Mouse (Mus musculus): ENCODE data around the gene Chrm4. TPM values are rescaled to one million over a fixed set of nuclear protein-coding genes. Genes with fewer than 3 reads are reported as not detected.

The Chrm4 gene
- total RNA-seq, 2 experiments from 2014 or later = 22.1 to 26.0 TPM

DNA sequence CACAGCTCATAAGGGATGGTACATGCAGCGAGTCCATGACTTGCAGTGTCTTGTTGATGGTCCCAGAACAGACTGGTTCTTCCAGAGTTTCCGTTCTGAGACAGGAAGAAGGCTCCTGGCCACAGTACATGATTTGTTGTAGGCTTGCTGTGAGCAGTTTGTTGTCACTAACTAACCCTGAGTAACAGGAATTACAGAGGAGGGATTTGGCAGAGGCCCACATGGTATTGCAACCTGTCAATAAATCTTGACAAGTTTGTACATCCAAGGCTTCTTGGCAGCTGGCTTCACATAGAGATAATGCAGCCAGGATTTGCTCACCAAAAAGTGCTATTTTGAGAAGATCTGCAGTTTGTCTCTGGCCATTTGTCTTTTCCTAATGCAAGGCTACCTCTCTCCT, 20.9 kb upstream of the Chrm4 start:
- TF ChIP-seq CTCF (conservative IDR thresholded peaks at IDR 0.05) = no peak
- Histone ChIP-seq H3K27ac (peak overlapping the region; percentile 53; the same call in 1 of the 2 replicates), H3K4me3 (no peak overlapping the region)
- DNase-seq (ENCODE audit: low spot score in 2 of 2) = no peak

DNA sequence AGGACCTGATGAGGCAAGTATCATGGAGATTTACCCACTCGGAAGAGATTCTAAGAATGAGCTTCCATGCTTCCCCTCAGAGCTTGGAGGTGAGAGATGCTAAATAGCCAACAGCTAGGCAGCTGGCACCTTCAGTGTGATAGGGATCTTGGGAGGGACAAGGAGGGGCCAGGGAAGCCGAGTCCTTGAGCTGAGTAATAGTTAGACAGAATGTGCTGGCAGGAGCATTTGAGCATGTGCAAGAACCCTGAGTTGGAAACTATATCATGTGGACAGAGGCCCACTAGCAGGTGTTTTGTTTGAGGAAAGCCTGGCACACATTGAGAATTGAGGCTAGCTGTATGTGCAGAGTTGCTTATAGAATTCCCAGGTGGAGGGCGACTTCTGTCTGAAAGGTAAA, 14.4 kb upstream of the Chrm4 start:
- DNase-seq (ENCODE audit: low spot score in 2 of 2) = no peak
- Histone ChIP-seq H3K27ac (no peak overlapping the region), H3K4me3 (no peak overlapping the region)
- TF ChIP-seq CTCF (conservative IDR thresholded peaks at IDR 0.05) = no peak

DNA sequence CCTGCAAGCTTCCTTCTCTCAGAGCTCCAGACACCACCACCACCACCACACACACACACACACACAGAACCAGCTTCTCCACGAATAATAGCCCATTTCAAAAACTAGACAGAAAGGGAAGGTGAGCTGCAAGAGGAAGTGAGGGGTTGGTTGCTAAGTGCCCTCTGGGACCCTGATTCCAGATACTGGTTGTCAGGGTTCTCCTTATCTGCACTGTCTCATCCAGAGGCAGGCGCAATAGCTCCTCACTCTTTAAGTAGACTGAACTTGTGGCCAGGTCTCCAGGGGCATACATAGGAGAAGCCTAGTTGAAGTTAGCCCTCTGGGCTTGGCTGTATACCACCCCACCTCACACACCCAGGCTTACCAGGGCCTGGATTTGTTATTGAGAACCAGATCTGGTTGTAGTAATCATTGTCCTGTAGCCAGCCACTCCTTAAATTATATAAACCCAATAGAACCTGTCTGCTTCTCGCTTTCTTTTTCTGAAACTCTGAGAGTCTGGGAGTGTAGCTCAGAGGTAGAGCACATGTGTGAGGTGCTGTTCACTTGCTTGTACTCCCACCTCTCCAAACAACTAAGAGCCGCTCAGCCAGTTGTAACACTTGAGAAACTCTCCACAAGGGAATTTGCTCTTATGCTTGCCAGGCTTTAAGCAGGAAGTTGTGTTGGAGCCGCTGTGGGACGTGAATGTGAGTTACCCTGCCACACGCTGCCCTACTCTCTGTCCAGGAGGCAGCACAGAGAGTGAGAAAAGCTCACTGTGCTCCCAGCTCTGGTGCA, 13.5 kb upstream of the Chrm4 start:
- no peak for TF ChIP-seq CTCF (conservative IDR thresholded peaks at IDR 0.05)
- DNase-seq (ENCODE audit: low spot score in 2 of 2) = no peak
- Histone ChIP-seq H3K27ac (no peak overlapping the region), H3K4me3 (no peak overlapping the region)

DNA sequence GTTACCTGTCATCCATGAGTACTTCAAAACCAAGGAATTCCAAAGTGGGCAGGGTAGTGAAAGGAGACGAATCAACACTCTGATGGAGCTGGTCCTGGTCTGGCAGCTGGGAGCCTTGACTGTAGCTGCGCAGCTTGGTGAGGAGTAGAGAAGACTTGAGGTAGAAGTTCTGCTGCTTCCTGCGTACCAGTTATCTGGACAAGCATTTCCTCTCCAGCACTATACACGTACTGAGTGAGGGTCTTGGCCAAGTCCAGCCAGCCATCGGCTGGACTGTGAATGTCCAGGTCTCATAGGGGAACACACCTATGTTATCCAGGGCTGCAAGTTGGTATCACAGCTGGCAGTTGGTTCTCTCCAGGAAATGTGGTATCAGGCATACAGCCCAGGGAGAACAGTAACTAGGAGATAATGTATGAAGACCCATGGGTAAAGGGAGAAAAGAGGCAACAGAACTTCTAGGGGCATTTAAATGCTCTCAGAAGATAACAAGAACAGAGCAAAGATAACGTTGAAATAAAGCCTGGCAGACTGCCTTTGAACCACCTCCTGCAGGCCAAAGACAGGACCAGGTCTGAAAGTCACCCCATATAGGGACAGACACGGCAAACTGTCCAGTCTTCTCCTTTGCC, 10.6 kb upstream of the Chrm4 start:
- no peak overlapping the region for H3K4me3 ChIP-seq
- DNase-seq (ENCODE audit: low spot score in 2 of 2) = no peak
- TF ChIP-seq CTCF (conservative IDR thresholded peaks at IDR 0.05) = no peak
- no peak overlapping the region for H3K27ac ChIP-seq

DNA sequence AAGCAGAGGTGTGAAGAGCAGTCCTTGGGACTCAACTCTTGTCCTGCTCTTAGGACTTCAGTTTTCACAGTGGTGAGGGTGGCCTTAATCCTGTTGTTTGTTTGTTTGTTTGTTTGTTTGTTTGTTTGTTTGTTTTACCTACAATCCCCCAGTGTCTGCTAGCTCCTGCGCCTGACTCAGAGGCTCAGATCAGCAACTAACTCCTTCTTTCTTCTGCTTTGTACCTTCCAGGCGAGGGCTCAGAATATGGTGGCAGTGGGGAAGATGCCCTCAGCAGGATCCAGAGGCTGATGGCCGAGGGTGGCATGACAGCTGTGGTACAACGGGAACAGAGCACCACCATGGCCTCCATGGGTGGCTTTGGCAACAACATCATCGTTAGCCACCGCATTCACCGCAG, 10.0 kb upstream of the Chrm4 start:
- no peak overlapping the region for H3K27ac ChIP-seq
- TF ChIP-seq CTCF (conservative IDR thresholded peaks at IDR 0.05) = no peak
- DNase-seq (ENCODE audit: low spot score in 2 of 2) = no peak
- H3K4me3 ChIP-seq = no peak overlapping the region

DNA sequence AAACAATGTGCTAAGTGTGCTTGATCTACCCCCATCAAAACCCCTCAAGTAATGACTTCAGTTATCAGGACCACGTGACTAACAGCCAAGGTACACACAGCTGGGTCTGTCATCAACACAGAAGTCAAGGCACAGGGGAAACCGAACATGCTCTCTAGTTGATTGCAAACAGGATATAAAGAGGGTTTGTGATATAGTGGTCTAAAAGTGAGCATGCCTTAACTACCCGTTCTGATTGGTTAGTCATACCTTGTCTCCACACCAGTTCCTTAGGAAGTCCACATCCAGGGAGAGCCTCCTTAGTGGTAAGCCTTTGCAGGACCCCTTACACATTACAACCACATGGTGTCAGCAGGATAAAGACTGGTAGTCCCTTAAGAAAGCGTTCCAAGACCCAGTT, 6.9 kb upstream of the Chrm4 start:
- H3K27ac ChIP-seq = no peak overlapping the region
- no peak for DNase-seq (ENCODE audit: low spot score in 2 of 2)
- H3K4me3 ChIP-seq = no peak overlapping the region
- TF ChIP-seq CTCF (conservative IDR thresholded peaks at IDR 0.05) = no peak; the same call in 1 of the 2 replicates

DNA sequence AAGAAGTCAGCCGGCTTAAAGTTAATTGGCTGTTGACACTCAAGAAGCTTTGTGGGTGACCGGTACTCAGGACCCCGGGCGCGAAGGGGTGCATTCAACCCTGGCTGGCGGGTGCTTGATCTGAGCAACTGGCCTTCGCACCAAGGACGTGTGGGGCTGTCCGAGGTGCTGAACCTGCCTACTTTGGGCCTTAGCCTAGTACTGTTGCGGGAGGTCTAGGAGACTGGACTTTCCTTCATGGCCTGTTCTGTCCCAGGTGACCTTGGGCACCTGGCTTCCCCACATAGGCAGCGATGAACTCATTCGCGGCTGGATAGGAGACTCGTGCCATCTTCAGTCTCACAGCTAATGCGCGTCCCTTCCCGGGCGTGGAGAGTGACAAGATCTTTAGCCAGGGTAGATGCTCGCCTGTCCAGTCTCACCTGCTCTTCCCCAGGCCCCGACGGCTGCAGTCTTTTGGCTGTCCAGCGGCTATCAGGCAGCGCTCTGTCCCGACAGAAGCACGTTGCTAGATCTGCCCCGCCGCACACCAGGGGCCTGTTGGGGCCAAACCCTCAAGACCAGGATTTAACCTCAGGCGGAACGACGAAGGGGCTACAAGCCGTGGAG, 5.8 kb upstream of the Chrm4 start:
- peak overlapping the region; percentile 85 for H3K27ac ChIP-seq
- peak overlapping the region; percentile 69 for H3K4me3 ChIP-seq
- no peak for TF ChIP-seq CTCF (conservative IDR thresholded peaks at IDR 0.05)
- DNase-seq (ENCODE audit: low spot score in 2 of 2) = no peak

DNA sequence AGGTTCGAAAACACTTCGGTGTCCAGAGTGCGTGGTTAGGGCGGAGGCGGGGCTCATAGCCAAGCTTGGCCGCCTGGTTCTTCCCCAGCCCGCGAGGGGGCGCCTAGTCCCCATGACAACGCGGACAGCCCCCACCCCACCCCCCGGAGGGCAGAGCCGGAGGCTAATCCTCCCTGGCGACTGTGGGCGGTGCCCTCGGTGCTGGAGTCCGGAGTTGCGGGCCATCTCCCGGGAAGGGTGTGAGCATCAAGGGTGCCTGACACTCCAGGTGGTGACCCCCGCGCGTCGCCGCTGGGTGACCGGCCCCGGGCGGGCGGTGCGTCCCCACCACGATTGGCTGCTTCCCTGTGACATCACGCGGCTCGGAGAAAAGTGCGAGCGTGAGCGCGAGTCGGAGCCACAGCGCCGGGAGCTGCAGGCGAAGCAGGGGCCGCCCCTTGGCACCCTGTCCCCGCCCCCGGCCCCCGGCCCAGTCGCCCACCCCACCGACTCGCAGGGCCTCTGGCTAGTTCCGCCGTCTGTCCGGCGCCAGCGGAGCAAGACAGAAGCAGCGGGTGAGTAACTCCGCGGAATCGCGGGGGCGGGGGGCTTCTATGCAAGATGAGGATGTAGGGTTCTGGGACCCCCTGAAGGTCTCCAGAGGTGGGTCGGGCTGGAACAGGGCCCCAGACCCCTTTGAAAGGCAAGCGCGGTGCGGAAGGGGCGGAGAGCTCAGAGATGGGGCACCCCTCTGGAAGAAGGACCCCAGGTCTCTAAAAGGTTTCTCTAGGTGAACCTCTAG, 5.1 kb upstream of the Chrm4 start:
- Histone ChIP-seq H3K27ac (peak overlapping the region; percentile 85), H3K4me3 (peak overlapping the region; percentile 69)
- peak; percentile 74 to 76 for DNase-seq (ENCODE audit: low spot score in 2 of 2)
- peak; percentile 79 for TF ChIP-seq CTCF (conservative IDR thresholded peaks at IDR 0.05)

DNA sequence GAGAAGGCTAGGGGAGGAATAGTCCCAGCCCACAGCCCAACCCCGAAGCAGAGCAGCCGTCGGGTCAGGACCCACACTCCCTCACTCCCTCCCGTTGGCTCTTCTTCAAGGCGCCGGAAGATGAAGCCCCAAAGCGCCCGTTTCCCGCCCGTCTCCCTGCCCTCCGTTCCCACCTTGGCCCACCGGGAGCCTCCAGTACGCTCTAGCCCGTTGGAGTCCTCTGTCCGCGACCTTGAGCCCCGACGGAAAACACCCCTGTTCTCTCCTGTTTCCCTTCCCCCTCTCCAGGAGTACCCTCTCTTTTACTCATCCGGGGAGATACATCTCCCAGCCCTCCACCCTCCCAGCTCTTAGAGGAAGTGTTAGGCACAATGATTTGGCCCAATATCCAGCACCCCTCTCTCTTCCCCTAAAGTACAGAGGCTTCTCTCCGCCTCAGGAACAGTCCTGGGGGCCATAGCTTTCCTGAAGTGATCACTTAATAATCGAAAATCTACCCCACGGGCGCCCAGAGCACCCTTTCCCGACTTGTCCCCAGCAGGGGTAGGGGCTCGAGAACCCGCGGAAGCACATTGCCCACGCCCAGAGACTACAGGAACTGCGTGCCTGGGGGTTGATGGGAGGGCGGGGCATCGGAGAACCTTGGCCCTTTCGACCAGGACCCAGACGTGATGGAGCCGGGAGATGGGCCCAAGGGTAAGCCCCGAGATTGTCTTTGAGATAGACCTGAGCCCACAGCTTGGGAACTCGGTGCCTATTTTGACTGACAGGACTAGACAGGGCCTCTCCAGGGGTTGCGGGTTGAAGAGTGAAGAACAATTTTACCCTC, 4.2 kb upstream of the Chrm4 start:
- TF ChIP-seq CTCF (conservative IDR thresholded peaks at IDR 0.05) = no peak
- Histone ChIP-seq H3K27ac (peak overlapping the region; percentile 85), H3K4me3 (peak overlapping the region; percentile 69)
- DNase-seq (ENCODE audit: low spot score in 2 of 2) = no peak

DNA sequence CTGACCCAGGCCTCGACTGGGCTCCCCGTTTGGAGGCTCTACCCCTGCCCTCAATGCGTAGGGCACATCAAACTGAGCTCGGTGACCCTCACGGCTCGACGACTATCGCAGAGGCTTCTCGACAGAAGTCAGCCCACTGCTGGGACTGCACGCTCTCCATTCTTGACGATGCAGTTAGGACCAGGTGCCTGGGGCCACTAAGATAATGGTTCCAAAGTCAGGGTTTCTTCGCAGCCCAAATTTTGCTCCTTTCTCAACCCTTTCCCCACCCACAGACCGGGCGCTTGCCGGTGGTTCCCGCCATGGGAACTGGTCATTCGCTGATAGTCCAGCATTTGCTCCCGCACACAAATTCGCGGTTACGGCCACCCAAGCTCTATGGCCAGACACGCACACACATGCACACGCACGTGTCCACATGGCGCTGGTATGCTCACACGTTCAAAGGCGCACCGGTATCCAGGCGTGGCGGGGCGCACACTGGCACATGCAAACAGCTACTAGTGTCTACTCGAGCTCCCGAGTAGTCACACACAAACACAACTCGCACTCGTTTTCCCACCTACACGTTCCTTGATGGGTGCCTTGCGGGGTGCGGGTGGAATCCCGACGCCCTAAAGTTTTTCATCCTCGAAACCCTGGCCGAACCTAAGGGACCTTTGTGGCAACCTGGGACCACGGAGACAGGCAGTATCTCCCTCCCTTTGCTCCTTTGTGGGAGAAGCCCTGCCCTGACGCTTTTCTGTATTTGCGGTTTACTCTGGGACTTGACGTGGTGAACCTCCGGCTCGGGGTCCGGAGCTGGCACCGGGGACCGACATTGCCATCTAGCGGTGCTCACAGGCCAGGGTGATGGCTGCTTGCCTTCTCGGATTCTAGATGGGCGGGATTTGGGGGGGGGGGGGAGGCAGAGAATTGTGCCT, 3.4 kb upstream of the Chrm4 start:
- Histone ChIP-seq H3K4me3 (peak overlapping the region; percentile 69), H3K27ac (peak overlapping the region; percentile 85)
- peak; percentile 78 for TF ChIP-seq CTCF (conservative IDR thresholded peaks at IDR 0.05)
- DNase-seq (ENCODE audit: low spot score in 2 of 2) = peak in 1 of 2 experiments; percentile 76

DNA sequence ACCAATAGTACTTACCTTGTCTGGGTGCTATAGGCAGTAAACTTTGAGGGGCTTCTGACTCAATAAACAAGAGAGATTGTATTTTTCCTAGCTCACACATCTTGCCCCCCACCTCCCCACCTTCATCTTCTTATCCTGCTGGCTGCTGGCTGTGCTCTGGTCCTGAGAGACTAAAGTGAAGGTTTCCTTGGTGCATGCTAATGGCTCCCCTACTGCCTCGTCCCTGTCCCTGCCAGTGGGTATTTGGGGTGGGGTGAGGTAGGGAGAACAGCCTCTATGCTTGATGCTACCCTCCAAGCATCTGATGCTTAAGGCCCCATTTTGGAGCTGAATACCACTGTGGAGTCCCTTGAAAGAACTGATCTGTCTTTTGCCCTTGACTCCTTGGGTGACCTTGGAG, 2.3 kb upstream of the Chrm4 start:
- no peak for TF ChIP-seq CTCF (conservative IDR thresholded peaks at IDR 0.05)
- H3K27ac ChIP-seq = peak overlapping the region; percentile 64; the same call in 1 of the 2 replicates
- H3K4me3 ChIP-seq = no peak overlapping the region; the same call in 1 of the 2 replicates
- no peak for DNase-seq (ENCODE audit: low spot score in 2 of 2)

Data from layer of hippocampus, adult 2 months (tissue).